Mouse (Mus musculus) limb, embryonic 14.5 days (tissue): ENCODE results near the gene Dmrta2. TPM values are rescaled to one million over a fixed set of nuclear protein-coding genes. Genes with fewer than 3 reads are reported as not detected.

Experiments used
- ATAC-seq: fragments of 200-750 bp; cut with Nextera tagmentation; 2 replicates; pipeline ENCODE4 v1.8.0; 2017; ENCODE audit warnings: low read depth, moderate number of reproducible peaks, moderate TSS enrichment; ENCODE audit not compliant: low FRiP score
- DNase-seq: peaks from one replicate; pipeline ENCODE4 v3.0.0-alpha.2; 2015; ENCODE audit warnings: low spot score
- H3K27ac ChIP-seq: fragments of 300-500 bp; sonication (generic); replicated peaks from 2 replicates; pipeline ENCODE4 v1.5.1; 2014; ENCODE audit warnings: low read depth, mild to moderate bottlenecking, low read length, moderate library complexity, mixed read lengths
- H3K27me3 ChIP-seq: fragments of 300-500 bp; sonication (generic); 2 replicates; pipeline ENCODE4 v1.6.1; 2014; ENCODE audit warnings: low read length, mixed read lengths; ENCODE audit not compliant: control insufficient read depth, insufficient read depth
- H3K36me3 ChIP-seq: fragments of 300-500 bp; sonication (generic); 2 replicates; pipeline ENCODE4 v1.6.1; 2014; ENCODE audit warnings: mild to moderate bottlenecking, low read length, moderate library complexity, mixed read lengths; ENCODE audit not compliant: control insufficient read depth, insufficient read depth
- H3K4me1 ChIP-seq: fragments of 300-500 bp; sonication (generic); 2 replicates; pipeline ENCODE4 v1.6.1; 2014; ENCODE audit warnings: antibody characterized with exemption, low read length, mixed read lengths; ENCODE audit not compliant: control insufficient read depth, insufficient read depth
- H3K4me2 ChIP-seq: fragments of 300-500 bp; sonication (generic); replicated peaks from 2 replicates; pipeline ENCODE4 v1.6.1; 2014; ENCODE audit warnings: low read depth, mild to moderate bottlenecking, low read length, moderate library complexity; ENCODE audit not compliant: severe bottlenecking
- H3K4me3 ChIP-seq: fragments of 300-500 bp; sonication (generic); replicated peaks from 2 replicates; pipeline ENCODE4 v1.5.1; 2014; ENCODE audit warnings: low read length
- H3K9ac ChIP-seq: fragments of 300-500 bp; sonication (generic); 2 replicates; pipeline ENCODE4 v1.6.1; 2014; ENCODE audit warnings: mild to moderate bottlenecking, low read depth, low read length, moderate library complexity; ENCODE audit not compliant: severe bottlenecking
- H3K9me3 ChIP-seq: fragments of 300-500 bp; sonication (generic); 2 replicates; pipeline ENCODE4 v1.6.1; 2016; ENCODE audit warnings: low read length; ENCODE audit not compliant: control insufficient read depth
- POLR2A ChIP-seq: fragments of 200-500 bp; IDR thresholded peaks from 2 replicates; pipeline ENCODE4 v1.8.0; 2012; ENCODE audit warnings: inconsistent platforms, mild to moderate bottlenecking, moderate library complexity, borderline replicate concordance; ENCODE audit not compliant: insufficient read depth, insufficient read length; ENCODE audit errors: extremely low read depth
- WGBS: fragments of 180-500 bp; shearing (Covaris S2); extraction: QIAGEN DNeasy Blood & Tissue Kit; methylation state at CpG from one replicate; pipeline ENCODE4 v1.1.7; 2014; 5-methylcytosine and 5-hydroxymethylcytosine counted together
- polyA plus RNA-seq, 2 experiments: library from polyadenylated mRNA; depleted of rRNA in 1 of 2; stranded (reverse) in 1 of 2; unstranded in 1 of 2; fragments of >200 nt; fragmentation: Nextera tagmentation in 1 of 2; extraction: Ambion mirVana in 1 of 2; gene quantifications; 2 replicates each; pipeline versions ENCODE4 v1.2.1 to v1.2.3; 2012 to 2014

The Dmrta2 gene
- polyA plus RNA-seq, 2 experiments, result 0.82 TPM; not detected in 1

GRCm38 (mm10) chr4:110028461-110029188 lies 50.8 kb downstream of the Dmrta2 start:
- Histone ChIP-seq H3K9ac (no peak overlapping the region), H3K27me3 (no peaks in the 10 kb centered on the region), H3K36me3 (no peaks in the 10 kb centered on the region), H3K4me2 (no peak overlapping the region), H3K9me3 (no peaks in the 10 kb centered on the region), H3K4me3 (no peak overlapping the region), H3K27ac (no peak overlapping the region), H3K4me1 (no peaks in the 10 kb centered on the region)
- ATAC-seq (no peak), DNase-seq (peak; percentile 77)
- no peak for TF ChIP-seq POLR2A
- WGBS, result 53% methylated on average over 6 of the region's 6 CpGs

GRCm38 (mm10) chr4:110029446-110029845 lies 51.6 kb downstream of the Dmrta2 start:
- no peak overlapping the region for H3K27ac ChIP-seq
- H3K4me3 ChIP-seq, result no peak overlapping the region
- no peak for TF ChIP-seq POLR2A
- no peak overlapping the region for H3K4me2 ChIP-seq
- H3K9ac ChIP-seq, result no peak overlapping the region
- WGBS, result 78% methylated on average over 1 of the region's 1 CpGs
- H3K27me3 ChIP-seq, result no peaks in the 10 kb centered on the region
- ATAC-seq (no peak), DNase-seq (no peak)
- no peaks in the 10 kb centered on the region for H3K4me1 ChIP-seq
- no peaks in the 10 kb centered on the region for H3K9me3 ChIP-seq
- no peaks in the 10 kb centered on the region for H3K36me3 ChIP-seq
